Mouse (Mus musculus) neural tube, embryonic 14.5 days (tissue): ENCODE results near the gene Sec1. TPM values are rescaled to one million over a fixed set of nuclear protein-coding genes. Genes with fewer than 3 reads are reported as not detected.
"Not testable (repeated sequence)": the region's sequence is repeated elsewhere in the genome, so short reads cannot be mapped to it uniquely, and the experiment has no call there.

Source experiments
- ATAC-seq: fragments of 200-750 bp; cut with Nextera tagmentation; 2 replicates; pipeline ENCODE4 v1.8.0; 2017; ENCODE audit warnings: low read depth, mild to moderate bottlenecking, moderate TSS enrichment, moderate library complexity
- H3K27ac ChIP-seq: fragments of 300-500 bp; sonication (generic); 2 replicates; pipeline ENCODE4 v1.5.1; 2014; ENCODE audit warnings: low read depth, mild to moderate bottlenecking, control low read depth, low read length, moderate library complexity, mixed read lengths
- H3K27me3 ChIP-seq: fragments of 300-500 bp; sonication (generic); 2 replicates; pipeline ENCODE4 v1.6.1; 2014; ENCODE audit warnings: low read length; ENCODE audit not compliant: control insufficient read depth, insufficient read depth
- H3K36me3 ChIP-seq: fragments of 300-500 bp; sonication (generic); 2 replicates; pipeline ENCODE4 v1.6.1; 2014; ENCODE audit warnings: low read length, mixed read lengths; ENCODE audit not compliant: control insufficient read depth, insufficient read depth
- H3K4me1 ChIP-seq: fragments of 300-500 bp; sonication (generic); 2 replicates; pipeline ENCODE4 v1.6.1; 2014; ENCODE audit warnings: low read length; ENCODE audit not compliant: control insufficient read depth, insufficient read depth
- H3K4me2 ChIP-seq: fragments of 300-500 bp; sonication (generic); 2 replicates; pipeline ENCODE4 v1.6.1; 2014; ENCODE audit warnings: mild to moderate bottlenecking, low read depth, low read length, control low read depth
- H3K4me3 ChIP-seq: fragments of 300-500 bp; sonication (generic); 2 replicates; pipeline ENCODE4 v1.5.1; 2014; ENCODE audit warnings: low read depth, low read length, control low read depth, mixed read lengths
- H3K9ac ChIP-seq: fragments of 300-500 bp; sonication (generic); replicated peaks from 2 replicates; pipeline ENCODE4 v1.6.1; 2014; ENCODE audit warnings: low read depth, mild to moderate bottlenecking, control low read depth, low read length, mixed read lengths
- H3K9me3 ChIP-seq: fragments of 300-500 bp; sonication (generic); 2 replicates; pipeline ENCODE4 v1.6.1; 2016; ENCODE audit warnings: low read length; ENCODE audit not compliant: control insufficient read depth
- WGBS: fragments of 180-500 bp; shearing (Covaris S2); extraction: QIAGEN DNeasy Blood & Tissue Kit; methylation state at CpG from one replicate; pipeline ENCODE4 v1.1.7; 2014; 5-methylcytosine and 5-hydroxymethylcytosine counted together
- polyA plus RNA-seq: library from polyadenylated mRNA; unstranded; fragments of >200 nt; fragmentation: Nextera tagmentation; extraction: Ambion mirVana; gene quantifications from 2 replicates; pipeline ENCODE4 v1.2.1, GENCODE M21; 2014

Sec1 gene
- polyA plus RNA-seq, 1 experiment from 2014 or later: 0.13 TPM

DNA sequence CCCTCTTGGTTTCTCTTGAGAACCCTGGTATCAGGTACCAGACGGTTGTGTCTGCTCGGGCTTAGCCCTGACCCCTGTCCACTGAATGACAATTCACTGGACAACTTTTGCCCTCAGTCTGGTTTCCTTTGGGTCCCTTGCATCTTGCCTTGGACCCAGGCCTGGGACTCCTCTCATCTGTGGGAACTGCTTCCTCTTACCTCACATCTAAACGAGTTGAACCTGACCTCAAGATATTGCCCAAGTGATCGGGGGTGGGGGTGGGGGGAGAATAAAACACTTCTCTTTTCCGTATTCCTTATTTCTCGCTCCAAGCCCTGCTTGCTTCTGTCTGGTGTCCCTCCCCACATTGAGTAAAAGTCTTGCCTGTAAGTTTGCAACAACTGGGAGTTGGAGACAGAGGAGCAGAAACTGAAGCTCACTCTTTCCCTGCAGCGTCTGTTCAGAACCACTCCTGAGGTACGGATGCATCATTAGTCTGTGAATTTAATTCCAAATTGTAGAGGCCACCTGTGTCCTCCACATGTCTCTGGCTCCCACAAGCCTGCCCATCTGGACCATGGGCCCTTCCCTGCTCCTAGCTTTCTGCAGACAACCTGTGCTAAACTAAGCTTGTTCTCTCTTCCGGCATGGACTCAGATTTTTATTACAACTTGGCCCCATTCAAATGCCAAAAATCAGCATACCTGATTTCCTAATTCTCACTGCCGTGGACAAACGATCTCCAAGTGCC is 33.3 kb downstream of the Sec1 start:
- Histone ChIP-seq H3K27ac (no peak overlapping the region), H3K9ac (no peak overlapping the region), H3K36me3 (no peaks in the 10 kb centered on the region), H3K27me3 (no peaks in the 10 kb centered on the region), H3K4me1 (no peaks in the 10 kb centered on the region), H3K4me3 (no peak overlapping the region), H3K4me2 (no peak overlapping the region), H3K9me3 (no peaks in the 10 kb centered on the region)
- ATAC-seq: no peak
- 84% methylated on average over 11 of the region's 11 CpGs for WGBS

DNA sequence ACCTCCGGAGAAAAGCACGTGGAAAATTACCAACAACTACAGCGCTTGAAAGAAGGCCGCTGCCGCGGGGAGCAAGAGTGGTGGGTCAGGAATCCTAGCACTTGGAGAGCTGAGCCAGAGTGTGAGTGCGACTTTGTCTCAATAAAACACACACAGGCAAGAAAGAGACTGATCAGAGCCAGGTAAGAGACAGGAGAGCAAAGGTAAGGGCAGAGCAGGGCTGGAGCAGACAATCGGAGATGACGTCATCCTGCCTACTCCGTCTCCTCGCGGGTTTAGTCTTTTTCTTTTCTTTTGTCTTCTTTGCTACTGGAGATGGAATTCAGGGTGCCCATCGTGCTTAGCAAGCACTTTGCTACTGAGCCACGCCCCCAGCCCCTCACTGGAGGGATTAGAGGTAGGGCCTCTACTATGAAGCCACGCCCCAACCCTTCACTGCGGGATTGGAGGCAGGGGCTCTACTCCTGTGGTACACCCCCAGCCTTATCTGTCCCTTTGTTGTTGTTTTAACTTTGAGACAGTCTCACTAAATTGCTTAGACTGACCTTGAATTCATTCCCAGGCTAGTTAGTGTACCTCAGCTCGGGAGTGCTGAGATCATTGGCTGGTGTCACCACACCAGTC is 39.7 kb downstream of the Sec1 start:
- WGBS: 43% methylated on average over 17 of the region's 17 CpGs

GRCm38 (mm10) chr7:45650484-45650883 is 43.7 kb downstream of the Sec1 start:
- not testable (repeated sequence) for H3K4me2 ChIP-seq, H3K27me3 ChIP-seq, H3K9ac ChIP-seq, H3K36me3 ChIP-seq, ATAC-seq, H3K27ac ChIP-seq, H3K4me1 ChIP-seq, H3K4me3 ChIP-seq, H3K9me3 ChIP-seq
- 98% methylated on average over 19 of the region's 20 CpGs for WGBS

More for the DNA sequence above, 39.7 kb downstream of the Sec1 start:
- H3K36me3 ChIP-seq: no peaks in the 10 kb centered on the region
- no peak overlapping the region for H3K9ac ChIP-seq
- no peak for ATAC-seq
- no peaks in the 10 kb centered on the region for H3K9me3 ChIP-seq
- no peaks in the 10 kb centered on the region for H3K4me1 ChIP-seq
- no peaks in the 10 kb centered on the region for H3K27me3 ChIP-seq
- no peak overlapping the region for H3K4me3 ChIP-seq
- H3K4me2 ChIP-seq: no peak overlapping the region; the same call in 1 of the 2 replicates
- no peak overlapping the region for H3K27ac ChIP-seq

GRCm38 (mm10) chr7:45649351-45649750 is 44.9 kb downstream of the Sec1 start:
- WGBS: 78% methylated on average over 8 of the region's 8 CpGs
- H3K4me2 ChIP-seq: no peak overlapping the region
- no peaks in the 10 kb centered on the region for H3K27me3 ChIP-seq
- H3K27ac ChIP-seq: no peak overlapping the region
- no peak for ATAC-seq
- H3K9ac ChIP-seq: no peak overlapping the region
- no peak overlapping the region for H3K4me3 ChIP-seq
- no peaks in the 10 kb centered on the region for H3K36me3 ChIP-seq
- H3K9me3 ChIP-seq: no peaks in the 10 kb centered on the region
- peaks cover 5% of the 10 kb centered on the region; the same call in 1 of the 2 replicates for H3K4me1 ChIP-seq

- Histone ChIP-seq H3K36me3 (no peaks in the 10 kb centered on the region), H3K4me2 (no peak overlapping the region), H3K27me3 (no peaks in the 10 kb centered on the region), H3K4me1 (peaks cover 14% of the 10 kb centered on the region), H3K9ac (no peak overlapping the region), H3K4me3 (no peak overlapping the region), H3K27ac (no peak overlapping the region), H3K9me3 (no peaks in the 10 kb centered on the region)
- ATAC-seq: no peak
- 82% methylated on average over 4 of the region's 4 CpGs for WGBS
Measured at GRCm38 (mm10) chr7:45646671-45647070, 47.5 kb downstream of the Sec1 start.

- Histone ChIP-seq H3K36me3 (no peaks in the 10 kb centered on the region), H3K27ac (no peak overlapping the region), H3K4me3 (no peak overlapping the region), H3K4me1 (peaks cover 14% of the 10 kb centered on the region), H3K4me2 (no peak overlapping the region), H3K9me3 (no peaks in the 10 kb centered on the region), H3K27me3 (no peaks in the 10 kb centered on the region), H3K9ac (no peak overlapping the region)
- WGBS: 44% methylated on average over 7 of the region's 7 CpGs
- no peak for ATAC-seq
Measured at GRCm38 (mm10) chr7:45645591-45645971, 48.6 kb downstream of the Sec1 start.

DNA sequence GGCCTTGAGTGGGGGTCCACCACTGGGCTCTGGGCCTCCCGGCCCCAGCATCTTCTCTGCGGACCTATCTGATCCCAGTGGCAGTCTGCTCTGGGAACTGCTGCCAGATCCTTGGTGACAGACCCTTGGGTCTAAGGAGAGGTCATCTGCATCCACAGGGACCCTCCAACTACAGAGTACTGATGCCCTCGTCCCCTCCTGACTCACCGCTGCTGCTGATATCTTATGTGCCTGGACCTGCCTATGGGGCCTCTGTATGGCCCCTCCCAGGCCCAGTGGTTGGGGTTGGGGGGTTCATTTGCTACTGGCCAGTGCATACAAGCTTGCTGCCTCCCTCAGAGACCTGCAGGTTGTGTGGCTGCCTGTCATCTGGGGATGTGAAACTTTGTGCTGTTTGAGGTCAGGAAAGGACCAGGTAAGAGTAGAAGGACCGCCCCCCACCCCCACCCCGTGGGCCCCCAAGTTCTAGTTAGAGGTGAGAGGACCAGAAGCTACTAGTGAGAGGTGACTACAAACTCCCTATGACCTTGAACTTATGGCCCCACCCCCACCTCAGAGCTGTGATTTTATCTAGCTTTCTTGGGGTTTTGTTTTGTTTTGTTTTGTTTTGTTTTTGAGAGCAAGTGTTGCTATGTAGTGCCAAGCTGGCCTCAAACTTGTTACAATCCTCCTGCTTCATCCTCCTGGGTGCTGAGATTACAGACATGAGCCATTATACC is 49.2 kb downstream of the Sec1 start:
- Histone ChIP-seq H3K4me2 (peak overlapping the region; percentile 59; the same call in 1 of the 2 replicates), H3K9ac (0 out of 2 replicates have a peak overlapping the region, but pooled peaks have one; percentile 16), H3K27ac (peak overlapping the region; percentile 57), H3K4me1 (peaks cover 14% of the 10 kb centered on the region), H3K36me3 (no peaks in the 10 kb centered on the region), H3K4me3 (peak overlapping the region; percentile 20; the same call in 1 of the 2 replicates), H3K27me3 (no peaks in the 10 kb centered on the region), H3K9me3 (no peaks in the 10 kb centered on the region)
- WGBS: 69% methylated on average over 6 of the region's 6 CpGs
- ATAC-seq: no peak

DNA sequence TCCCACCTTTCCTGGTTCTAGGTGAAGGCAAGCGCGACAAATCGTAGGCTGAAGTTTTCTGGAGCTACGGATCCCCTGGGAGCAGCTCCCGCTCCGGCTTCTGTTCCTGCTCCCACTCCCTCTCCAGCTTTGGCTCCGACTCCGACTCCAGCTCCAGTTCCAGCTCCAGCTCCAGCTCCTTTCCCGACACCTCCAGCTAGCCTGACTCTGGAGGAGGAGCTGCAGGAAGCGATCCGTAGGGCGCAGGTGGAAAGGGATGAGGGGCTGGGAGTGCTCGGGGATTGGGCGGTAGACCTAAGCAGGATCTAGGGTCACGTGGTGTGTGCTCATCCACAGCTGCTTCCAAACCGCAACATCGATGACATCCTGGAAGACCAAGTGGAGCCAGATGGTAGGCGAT is 50.0 kb downstream of the Sec1 start:
- peak overlapping the region; percentile 59 for H3K4me2 ChIP-seq
- H3K4me3 ChIP-seq: peak overlapping the region; percentile 20
- no peaks in the 10 kb centered on the region for H3K9me3 ChIP-seq
- H3K4me1 ChIP-seq: peaks cover 14% of the 10 kb centered on the region
- no peaks in the 10 kb centered on the region for H3K36me3 ChIP-seq
- peak overlapping the region; percentile 57 for H3K27ac ChIP-seq
- H3K9ac ChIP-seq: peak overlapping the region; percentile 46; the same call in 1 of the 2 replicates
- peak; percentile 42 for ATAC-seq
- no peaks in the 10 kb centered on the region for H3K27me3 ChIP-seq
- WGBS: 2% methylated on average over 18 of the region's 18 CpGs
